Mouse (Mus musculus): Measurements from ENCODE around the gene Ppp1r18. TPM values are rescaled to one million over a fixed set of nuclear protein-coding genes. Genes with fewer than 3 reads are reported as not detected.
"Not testable (repeated sequence)": the region's sequence is repeated elsewhere in the genome, so short reads cannot be mapped to it uniquely, and the experiment has no call there.

The Ppp1r18 gene
- polyA plus RNA-seq, 1 experiment from 2014 or later, result 31.5 TPM

DNA sequence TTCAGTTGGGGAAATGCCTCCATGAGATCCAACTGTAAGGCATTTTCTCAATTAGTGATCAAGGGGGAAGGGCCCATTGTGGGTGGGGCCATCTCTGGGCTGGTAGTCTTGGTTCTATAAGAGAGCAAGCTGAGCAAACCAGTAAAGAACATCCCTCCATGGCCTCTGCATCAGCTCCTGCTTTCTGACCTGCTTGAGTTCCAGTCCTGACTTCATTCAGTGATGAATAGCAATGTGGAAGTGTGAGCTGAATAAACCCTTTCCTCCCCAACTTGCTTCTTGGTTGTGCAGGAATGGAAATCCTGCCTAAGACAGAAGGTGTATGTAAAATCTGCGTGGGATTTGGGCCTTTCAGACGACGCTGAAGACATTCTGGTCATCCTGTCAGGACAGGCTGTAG is 26.4 kb upstream of the Ppp1r18 start:
- WGBS, result 63% methylated on average over 3 of the region's 3 CpGs
- Histone ChIP-seq H3K9ac (peak overlapping the region; percentile 56), H3K4me3 (peak overlapping the region; percentile 80), H3K36me3 (peaks cover 27% of the 10 kb centered on the region), H3K4me1 (peaks cover 35% of the 10 kb centered on the region), H3K27ac (peak overlapping the region; percentile 99), H3K4me2 (replicated peaks) (peak overlapping the region; percentile 64)
- H3K9me3 ChIP-seq (replicated peaks); ATAC-seq (ENCODE audit: low FRiP score); H3K27me3 ChIP-seq: not testable (repeated sequence)

DNA sequence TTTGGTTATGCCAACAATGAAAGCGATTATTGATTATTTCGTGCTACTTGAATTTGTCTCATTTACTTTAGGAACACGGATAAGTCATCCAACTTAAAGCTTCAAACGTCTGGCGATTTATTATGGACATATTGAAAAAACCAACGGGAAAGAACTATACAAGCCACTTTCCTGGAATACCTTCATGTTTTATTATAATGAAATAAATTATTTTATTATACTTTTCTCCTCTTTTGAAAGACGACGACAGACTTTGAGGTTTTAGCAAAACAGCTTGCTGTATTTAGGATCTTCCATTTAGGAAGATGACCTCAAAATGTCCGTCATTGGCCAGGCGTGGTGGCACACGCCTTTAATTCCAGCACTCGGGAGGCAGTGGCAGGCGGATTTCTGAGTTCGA is 24.8 kb upstream of the Ppp1r18 start:
- Histone ChIP-seq H3K4me3 (peak overlapping the region; percentile 58), H3K27me3 (no peaks in the 10 kb centered on the region), H3K36me3 (peaks cover 21% of the 10 kb centered on the region), H3K4me1 (peaks cover 22% of the 10 kb centered on the region), H3K4me2 (replicated peaks) (peak overlapping the region; percentile 73), H3K9me3 (replicated peaks) (no peaks in the 10 kb centered on the region), H3K9ac (no peak overlapping the region), H3K27ac (peak overlapping the region; percentile 73; the same call in 1 of the 2 replicates)
- ATAC-seq (ENCODE audit: low FRiP score), result no peak
- WGBS, result 57% methylated on average over 14 of the region's 14 CpGs

DNA sequence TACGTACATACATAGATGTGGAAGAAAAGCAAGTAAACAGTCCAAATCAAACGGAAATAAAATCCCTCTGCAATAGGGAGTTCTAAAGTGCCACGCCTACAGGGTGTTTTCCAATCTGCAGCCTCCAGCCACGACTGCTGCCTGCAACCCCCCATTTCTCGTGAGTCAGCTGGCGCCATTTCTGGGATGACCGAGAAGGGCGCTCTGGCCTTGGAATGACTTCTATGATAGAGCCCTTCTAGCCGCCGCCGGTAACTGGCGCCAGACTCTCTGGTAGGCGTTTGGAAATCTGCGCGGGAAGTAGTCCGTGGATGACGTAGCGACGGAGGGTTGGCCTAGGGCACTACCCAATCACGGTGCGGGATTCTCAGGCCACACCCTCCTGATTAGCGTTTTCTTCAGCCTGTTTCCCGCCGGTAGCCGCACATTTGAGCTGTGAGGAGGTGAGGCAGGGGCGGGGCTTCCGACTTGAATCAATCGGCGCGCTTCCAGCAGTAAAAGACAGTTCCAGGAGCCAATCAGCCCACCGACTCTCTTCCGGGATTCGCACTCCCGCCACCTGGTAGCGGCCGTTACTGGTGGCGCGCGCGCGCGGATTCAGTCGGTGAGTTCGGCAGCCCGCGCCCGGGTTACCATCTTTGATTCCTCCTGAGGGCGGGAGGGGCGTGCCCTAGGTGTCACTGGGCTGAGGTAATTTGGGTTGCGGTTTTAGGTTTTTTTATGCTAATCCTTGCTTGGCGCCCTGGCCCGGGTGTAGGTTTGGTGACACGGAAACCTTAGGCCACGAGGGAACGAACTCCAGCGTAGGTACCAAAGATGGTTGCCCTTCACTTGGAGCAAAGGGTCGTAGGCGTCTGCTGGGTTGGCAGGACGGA is 24.1 kb upstream of the Ppp1r18 start, which contains the start of gene Mdc1:
Gene Mdc1, plus strand, starts transcription at position 440 of the 875 bp plus-strand sequence.
- WGBS, result under 1% methylated on average over 59 of the region's 59 CpGs
- H3K4me1 ChIP-seq, result peaks cover 16% of the 10 kb centered on the region

DNA sequence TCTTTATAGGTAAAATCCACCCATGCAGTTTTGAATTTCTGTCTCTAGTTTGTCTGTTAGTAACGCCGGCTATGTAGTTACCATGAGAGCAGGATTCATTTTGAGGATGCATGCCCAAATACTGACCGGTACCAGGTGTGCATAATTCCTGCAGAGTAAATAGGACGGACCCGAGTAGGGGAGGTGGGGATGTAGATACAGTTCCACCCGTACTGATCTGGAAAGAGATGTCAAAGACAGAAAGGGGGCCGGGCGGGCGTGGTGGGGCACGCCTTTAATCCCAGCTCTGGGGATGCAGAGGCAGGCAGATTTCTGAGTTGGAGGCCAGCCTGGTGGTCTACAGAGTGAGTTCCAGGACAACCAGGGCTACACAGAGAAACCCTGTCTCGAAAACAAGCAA is 23.4 kb upstream of the Ppp1r18 start:
- H3K27ac ChIP-seq, result peak overlapping the region; percentile 71
- H3K4me3 ChIP-seq, result peak overlapping the region; percentile 58
- no peaks in the 10 kb centered on the region for H3K9me3 ChIP-seq (replicated peaks)
- no peak for ATAC-seq (ENCODE audit: low FRiP score)
- H3K27me3 ChIP-seq, result no peaks in the 10 kb centered on the region
- peak overlapping the region; percentile 73 for H3K4me2 ChIP-seq (replicated peaks)
- 17% methylated on average over 11 of the region's 11 CpGs for WGBS
- H3K36me3 ChIP-seq, result peaks cover 22% of the 10 kb centered on the region
- peak overlapping the region; percentile 65 for H3K9ac ChIP-seq
- H3K4me1 ChIP-seq, result peaks cover 16% of the 10 kb centered on the region

More for the DNA sequence above, 24.1 kb upstream of the Ppp1r18 start, which contains the start of gene Mdc1:
- peak within 1 kb of the TSS; percentile 65 for H3K9ac ChIP-seq
- peak within 1 kb of the TSS; percentile 58 for H3K4me3 ChIP-seq
- H3K27me3 ChIP-seq, result no peaks in the 10 kb centered on the region
- peak within 1 kb of the TSS; percentile 73 for H3K27ac ChIP-seq
- ATAC-seq (ENCODE audit: low FRiP score), result peak; percentile 91
- peak within 1 kb of the TSS; percentile 73 for H3K4me2 ChIP-seq (replicated peaks)
- H3K36me3 ChIP-seq, result peaks cover 21% of the 10 kb centered on the region
- no peaks in the 10 kb centered on the region for H3K9me3 ChIP-seq (replicated peaks)

DNA sequence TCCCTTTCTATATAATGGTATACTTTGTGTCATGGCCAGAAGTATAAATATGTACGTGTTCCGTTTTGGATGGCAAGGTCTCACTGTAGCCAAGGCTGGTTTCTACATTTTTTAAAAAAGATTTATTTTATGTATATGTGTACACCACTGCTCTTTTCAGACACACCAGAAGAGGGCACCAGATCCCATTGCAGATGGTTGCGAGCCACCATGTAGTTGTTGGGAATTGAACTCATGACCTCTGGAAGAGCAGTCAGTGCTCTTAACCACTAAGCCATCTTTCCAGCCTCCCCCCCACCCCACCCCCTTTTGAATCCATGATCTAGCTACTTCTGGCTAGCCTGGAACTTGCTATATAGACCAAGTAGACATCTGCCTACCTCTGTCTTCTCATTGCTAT is 21.9 kb upstream of the Ppp1r18 start:
- no peak for ATAC-seq (ENCODE audit: low FRiP score)
- peaks cover 16% of the 10 kb centered on the region for H3K4me1 ChIP-seq
- no peak overlapping the region for H3K9ac ChIP-seq
- no peak overlapping the region for H3K4me2 ChIP-seq (replicated peaks)
- H3K27me3 ChIP-seq, result no peaks in the 10 kb centered on the region
- H3K4me3 ChIP-seq, result no peak overlapping the region
- H3K27ac ChIP-seq, result no peak overlapping the region
- H3K36me3 ChIP-seq, result peaks cover 37% of the 10 kb centered on the region
- no peaks in the 10 kb centered on the region for H3K9me3 ChIP-seq (replicated peaks)
- WGBS, result 98% methylated on average over 3 of the region's 3 CpGs

DNA sequence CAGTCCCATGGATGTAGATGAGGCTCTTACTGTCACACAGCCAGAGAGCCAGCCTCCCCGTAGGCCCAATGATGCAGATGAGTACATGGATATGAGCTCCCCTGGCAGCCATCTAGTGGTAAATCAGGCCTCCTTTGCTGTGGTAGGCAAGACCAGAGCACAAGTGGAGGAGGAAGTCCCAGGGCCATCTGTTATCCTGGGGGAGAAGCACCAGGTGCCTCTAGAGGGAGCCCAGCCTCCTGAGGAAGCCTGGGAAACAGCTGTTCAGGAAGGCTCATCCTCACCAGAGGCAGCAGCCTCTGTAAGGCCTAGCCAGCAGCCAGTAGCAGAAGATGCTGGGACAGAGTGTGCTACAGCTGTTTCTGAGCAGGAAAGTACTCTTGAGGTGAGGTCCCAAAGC is 17.3 kb upstream of the Ppp1r18 start:
- ATAC-seq (ENCODE audit: low FRiP score), result no peak
- Histone ChIP-seq H3K27me3 (no peaks in the 10 kb centered on the region), H3K4me2 (replicated peaks) (no peak overlapping the region), H3K9ac (no peak overlapping the region), H3K4me1 (no peaks in the 10 kb centered on the region), H3K36me3 (peaks cover 81% of the 10 kb centered on the region), H3K9me3 (replicated peaks) (no peaks in the 10 kb centered on the region), H3K4me3 (no peak overlapping the region), H3K27ac (no peak overlapping the region)
- 78% methylated on average over 1 of the region's 1 CpGs for WGBS

DNA sequence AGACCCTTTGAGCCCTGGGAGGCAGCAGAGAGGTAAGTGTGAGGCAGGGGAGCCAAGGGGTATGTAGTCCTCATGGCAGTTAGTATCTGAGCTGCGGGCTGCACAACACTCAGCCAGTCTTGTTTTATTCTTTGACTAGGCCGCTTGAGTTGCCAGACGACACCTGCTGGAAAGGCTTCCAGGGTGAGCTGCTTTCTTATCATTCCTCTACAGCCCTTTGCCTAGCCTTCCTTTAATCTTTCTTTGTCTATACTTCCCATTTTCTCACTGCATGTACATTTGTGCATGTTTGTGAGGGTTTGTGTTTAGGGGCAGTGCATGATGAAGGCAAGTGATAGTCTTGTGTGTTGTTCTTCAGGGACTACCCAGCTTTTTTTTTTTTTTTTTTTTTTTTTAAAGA is 14.4 kb upstream of the Ppp1r18 start:
- no peak overlapping the region for H3K27ac ChIP-seq
- no peak for ATAC-seq (ENCODE audit: low FRiP score)
- peaks cover 90% of the 10 kb centered on the region for H3K36me3 ChIP-seq
- 89% methylated on average over 3 of the region's 3 CpGs for WGBS
- no peak overlapping the region; the same call in 1 of the 2 replicates for H3K9ac ChIP-seq
- H3K4me3 ChIP-seq, result no peak overlapping the region
- H3K9me3 ChIP-seq (replicated peaks), result no peaks in the 10 kb centered on the region
- no peaks in the 10 kb centered on the region for H3K4me1 ChIP-seq
- no peak overlapping the region for H3K4me2 ChIP-seq (replicated peaks)
- no peaks in the 10 kb centered on the region for H3K27me3 ChIP-seq

DNA sequence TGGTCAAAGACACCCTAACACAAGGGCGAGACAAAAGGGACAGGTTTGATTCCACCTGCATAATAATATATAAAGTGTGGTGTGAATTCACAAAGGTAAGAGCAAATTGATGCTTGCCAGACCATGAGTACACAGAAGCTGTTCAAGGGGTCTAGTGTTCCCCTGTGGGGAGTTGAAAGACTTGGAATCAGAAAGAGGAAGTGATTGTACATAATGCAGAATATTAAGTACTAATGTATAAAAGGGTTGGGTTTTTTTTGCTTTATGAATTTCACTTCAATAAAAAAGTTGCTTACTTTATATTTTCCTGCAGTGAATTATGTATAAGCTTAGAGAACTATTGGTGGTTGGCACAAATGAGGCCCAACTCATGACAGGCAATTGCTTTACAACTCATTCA is 6.0 kb upstream of the Ppp1r18 start:
- 100% methylated on average over 1 of the region's 1 CpGs for WGBS
- Histone ChIP-seq H3K27me3 (no peaks in the 10 kb centered on the region), H3K9ac (no peak overlapping the region), H3K4me2 (replicated peaks) (no peak overlapping the region), H3K9me3 (replicated peaks) (no peaks in the 10 kb centered on the region), H3K4me3 (no peak overlapping the region), H3K36me3 (peaks cover 26% of the 10 kb centered on the region), H3K27ac (no peak overlapping the region), H3K4me1 (peaks cover 7% of the 10 kb centered on the region; the same call in 1 of the 2 replicates)
- no peak for ATAC-seq (ENCODE audit: low FRiP score)

DNA sequence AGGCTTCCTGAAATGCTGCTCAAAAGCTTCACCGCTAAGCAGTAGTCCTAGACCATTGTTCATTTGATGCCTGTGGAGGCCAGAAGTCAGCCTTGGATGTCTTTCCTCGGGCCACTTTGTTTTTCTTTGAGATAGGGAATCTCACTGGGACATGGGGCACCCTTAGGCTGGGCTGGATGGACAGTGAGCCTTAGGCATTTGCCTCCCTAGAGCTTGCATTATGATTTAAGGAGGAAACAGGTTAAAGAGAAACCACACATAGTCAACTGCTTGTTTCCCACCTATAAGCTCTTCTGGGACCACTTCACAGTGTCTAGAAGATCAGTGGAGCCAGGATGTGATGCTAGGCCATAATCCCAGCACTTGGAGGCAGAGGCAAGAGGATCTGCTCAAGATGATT is 5.6 kb upstream of the Ppp1r18 start:
- no peak overlapping the region for H3K4me3 ChIP-seq

DNA sequence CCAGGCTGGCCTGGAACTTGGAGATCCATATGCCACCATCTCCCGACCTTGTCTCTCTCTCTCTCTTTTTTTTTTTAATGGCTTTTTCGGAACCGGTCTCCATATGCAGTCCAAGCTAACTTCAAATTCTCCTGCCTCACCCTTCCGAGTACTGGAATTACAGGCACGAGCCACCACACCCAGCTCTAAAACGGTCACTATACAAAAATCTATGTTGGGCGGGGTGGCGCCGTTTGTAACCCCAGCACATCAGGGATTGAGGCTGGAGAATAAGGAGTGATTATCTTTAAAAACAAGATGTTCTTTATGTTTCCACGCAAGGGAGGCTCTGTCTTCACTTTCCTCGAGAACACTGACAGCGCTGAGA is 4.6 kb upstream of the Ppp1r18 start:
- Histone ChIP-seq H3K9ac (peak overlapping the region; percentile 65), H3K27me3 (no peaks in the 10 kb centered on the region), H3K27ac (peak overlapping the region; percentile 94), H3K36me3 (peaks cover 17% of the 10 kb centered on the region), H3K4me1 (peaks cover 15% of the 10 kb centered on the region), H3K4me3 (peak overlapping the region; percentile 65), H3K9me3 (replicated peaks) (no peaks in the 10 kb centered on the region), H3K4me2 (replicated peaks) (peak overlapping the region; percentile 55)
- WGBS, result 4% methylated on average over 12 of the region's 12 CpGs
- ATAC-seq (ENCODE audit: low FRiP score), result no peak

More for the DNA sequence above, 5.6 kb upstream of the Ppp1r18 start:
- ATAC-seq (ENCODE audit: low FRiP score), result no peak
- Histone ChIP-seq H3K9me3 (replicated peaks) (no peaks in the 10 kb centered on the region), H3K36me3 (peaks cover 21% of the 10 kb centered on the region), H3K9ac (no peak overlapping the region), H3K4me2 (replicated peaks) (no peak overlapping the region; the same call in 1 of the 2 replicates), H3K27ac (no peak overlapping the region), H3K27me3 (no peaks in the 10 kb centered on the region), H3K4me1 (peaks cover 11% of the 10 kb centered on the region)
- WGBS, result 68% methylated on average over 2 of the region's 2 CpGs

DNA sequence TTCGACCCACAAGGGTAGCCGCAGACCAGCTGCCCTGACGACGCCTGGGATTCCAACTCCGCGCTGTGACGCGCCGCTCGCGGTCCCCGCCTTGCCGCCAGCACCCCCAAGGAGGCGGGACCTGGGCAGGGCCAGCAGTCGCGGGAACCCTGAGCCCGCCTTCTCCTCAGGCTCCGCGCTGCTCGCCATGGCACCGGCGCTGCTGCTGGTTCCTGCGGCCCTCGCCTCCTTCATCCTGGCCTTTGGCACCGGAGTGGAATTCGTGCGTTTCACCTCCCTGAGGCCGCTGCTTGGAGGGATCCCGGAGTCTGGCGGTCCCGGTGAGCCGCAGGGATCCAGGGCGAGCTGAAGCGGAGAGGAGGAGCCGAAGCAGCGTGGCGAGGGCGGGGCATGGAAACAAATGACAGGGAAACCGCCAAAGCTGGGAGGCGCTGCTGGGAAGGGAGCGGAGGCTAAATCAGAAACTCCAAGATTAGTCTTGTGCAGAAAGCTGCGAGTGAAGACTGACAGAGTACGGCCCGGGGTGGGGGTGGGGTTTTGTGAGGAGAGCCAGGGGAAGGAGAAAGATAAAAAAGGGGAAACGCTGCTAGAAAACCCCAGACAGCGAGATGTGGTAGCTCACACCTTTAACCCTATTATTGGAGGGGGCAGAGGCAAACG is 4.1 kb upstream of the Ppp1r18 start, which contains the start of gene Nrm:
Gene Nrm, plus strand, starts transcription at position 121 of the 660 bp plus-strand sequence.
- Histone ChIP-seq H3K27me3 (no peaks in the 10 kb centered on the region), H3K4me2 (replicated peaks) (peak within 1 kb of the TSS; percentile 55), H3K27ac (peak within 1 kb of the TSS; percentile 94), H3K36me3 (peaks cover 16% of the 10 kb centered on the region), H3K9ac (peak within 1 kb of the TSS; percentile 65), H3K9me3 (replicated peaks) (no peaks in the 10 kb centered on the region), H3K4me3 (peak within 1 kb of the TSS; percentile 65), H3K4me1 (peaks cover 15% of the 10 kb centered on the region)
- under 1% methylated on average over 47 of the region's 47 CpGs for WGBS
- ATAC-seq (ENCODE audit: low FRiP score), result peak; percentile 90

DNA sequence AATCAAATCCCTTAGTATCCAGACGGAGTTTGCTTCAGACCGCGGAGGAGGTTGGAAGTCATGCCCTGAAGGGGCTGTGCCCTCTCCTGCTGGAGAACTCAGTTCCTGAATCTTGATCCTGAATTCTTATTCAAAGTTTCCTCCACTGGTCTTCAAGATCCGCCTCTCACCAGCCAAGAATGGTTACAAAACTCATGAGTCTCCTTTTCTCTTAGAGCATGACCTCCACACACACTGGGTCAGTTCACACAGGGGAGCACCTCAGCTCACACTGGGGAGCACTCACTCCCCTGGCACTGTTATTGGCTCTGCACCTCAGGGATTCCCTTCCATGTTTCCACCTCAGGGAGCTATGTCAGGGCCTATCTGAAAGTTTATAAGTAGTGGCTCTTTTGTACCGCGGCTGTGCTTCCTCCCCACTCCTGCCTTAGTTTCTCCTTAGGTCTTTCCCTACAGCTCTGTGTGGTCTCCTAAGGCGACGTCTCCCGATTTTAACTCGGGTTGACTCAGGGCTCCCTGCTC is 500 bp upstream of the Ppp1r18 start:
- H3K4me2 ChIP-seq (replicated peaks), result peak overlapping the region; percentile 99
- H3K9me3 ChIP-seq (replicated peaks), result no peaks in the 10 kb centered on the region
- no peaks in the 10 kb centered on the region for H3K27me3 ChIP-seq
- no peak for ATAC-seq (ENCODE audit: low FRiP score)
- peak overlapping the region; percentile 85 for H3K9ac ChIP-seq
- no peaks in the 10 kb centered on the region for H3K36me3 ChIP-seq
- H3K4me3 ChIP-seq, result peak overlapping the region; percentile 75
- peak overlapping the region; percentile 94 for H3K27ac ChIP-seq
- peaks cover 44% of the 10 kb centered on the region for H3K4me1 ChIP-seq
- WGBS, result 17% methylated on average over 10 of the region's 10 CpGs
